Mouse (Mus musculus) MEL-GATA-1-ER (cell line): ENCODE results near the gene Harbi1.

Experiments used
- DNase-seq: peaks from one replicate; pipeline ENCODE4 v3.0.0-alpha.2; 2012; ENCODE audit warnings: low read depth; ENCODE audit errors: extremely low read depth

Gene Harbi1

DNA sequence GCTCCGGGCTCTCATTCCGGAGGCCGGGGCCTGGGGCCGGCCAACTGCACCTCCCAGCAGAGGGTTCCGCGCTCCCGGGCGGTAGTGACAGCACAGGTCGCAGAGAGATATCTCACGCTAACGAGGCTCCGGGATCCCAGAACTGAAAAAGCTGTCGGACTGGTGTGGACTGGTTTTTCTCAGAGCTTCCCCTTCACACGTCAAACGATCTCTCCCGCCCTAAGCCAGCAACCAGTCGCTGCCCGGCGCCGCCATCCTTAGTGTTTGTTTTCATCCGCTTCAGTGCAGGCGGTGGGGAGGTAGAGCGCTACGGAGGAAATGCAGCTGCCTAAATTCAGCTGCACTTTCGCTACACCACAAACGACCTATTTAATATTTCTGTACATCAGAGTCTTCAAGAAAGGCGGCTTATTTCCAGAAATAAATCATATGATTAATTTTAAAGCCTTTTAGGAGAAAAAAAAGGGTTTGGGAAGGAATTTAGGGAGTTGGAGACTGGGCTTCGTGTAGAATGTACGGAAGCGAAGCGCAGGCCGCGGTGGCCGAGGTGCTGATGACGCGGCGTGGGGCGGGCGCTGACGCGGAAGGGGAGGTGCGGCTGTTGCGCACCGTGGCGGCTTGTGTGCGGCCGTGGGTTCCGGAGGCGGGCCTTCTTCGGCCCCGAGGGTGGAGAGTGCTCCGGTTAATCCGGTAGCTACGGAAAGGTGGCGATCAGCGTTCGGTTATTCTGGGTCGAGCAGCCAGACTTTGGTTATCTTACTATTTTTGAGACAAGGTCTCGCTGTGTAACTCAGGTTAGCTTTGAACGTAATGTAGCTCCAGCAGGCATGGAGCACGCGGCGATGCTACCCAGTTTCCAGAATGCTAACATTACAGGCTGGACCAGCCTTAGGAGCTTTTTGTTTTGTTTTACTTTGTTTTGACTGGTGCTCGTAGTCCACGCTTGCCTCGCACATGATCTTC, at the start of gene Harbi1, which contains the start of gene Atg13:
Harbi1 (plus strand) TSS at position 581 of the 963 bp plus-strand sequence.
Atg13 (minus strand) TSS at position 305 of the 963 bp plus-strand sequence.
- DNase-seq, result peak; percentile 84

DNA sequence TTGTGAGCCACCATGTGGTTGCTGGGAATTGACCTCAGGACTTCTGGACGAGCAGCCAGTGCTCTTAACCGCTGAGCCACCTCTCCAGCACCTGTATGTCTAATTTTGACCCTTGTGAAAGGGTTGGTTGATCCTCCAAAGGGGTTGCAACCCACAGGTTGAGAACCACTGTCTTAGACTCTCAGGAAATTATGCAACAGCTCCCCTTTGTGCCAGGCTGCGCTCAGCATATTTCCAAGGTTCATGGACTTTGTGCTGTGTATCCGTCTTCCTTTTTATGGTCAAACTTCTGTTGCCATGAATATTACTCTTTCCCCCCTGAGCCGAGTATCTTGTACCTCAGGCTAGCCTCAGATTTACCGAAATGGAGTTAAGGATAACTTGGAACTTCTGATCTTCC, 49.7 kb upstream of the Harbi1 start:
- no peak for DNase-seq

DNA sequence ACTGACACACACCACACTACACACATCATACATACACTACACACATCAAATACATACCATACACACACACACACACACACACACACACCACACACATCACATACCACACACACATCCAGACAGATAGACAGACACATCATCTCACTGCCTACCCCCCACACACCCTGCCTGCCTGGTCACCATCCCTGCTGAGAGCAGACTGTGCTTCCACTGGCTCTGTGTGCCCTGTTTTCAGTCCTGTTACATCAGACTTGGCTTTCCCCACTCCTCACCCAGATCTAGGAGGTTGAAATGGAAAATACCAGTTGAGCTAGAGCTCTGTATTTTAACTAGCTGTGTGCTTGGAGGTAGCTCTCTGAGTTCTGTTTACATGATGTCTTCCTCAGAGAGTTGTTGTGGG, 45.9 kb upstream of the Harbi1 start:
- DNase-seq, result no peak

DNA sequence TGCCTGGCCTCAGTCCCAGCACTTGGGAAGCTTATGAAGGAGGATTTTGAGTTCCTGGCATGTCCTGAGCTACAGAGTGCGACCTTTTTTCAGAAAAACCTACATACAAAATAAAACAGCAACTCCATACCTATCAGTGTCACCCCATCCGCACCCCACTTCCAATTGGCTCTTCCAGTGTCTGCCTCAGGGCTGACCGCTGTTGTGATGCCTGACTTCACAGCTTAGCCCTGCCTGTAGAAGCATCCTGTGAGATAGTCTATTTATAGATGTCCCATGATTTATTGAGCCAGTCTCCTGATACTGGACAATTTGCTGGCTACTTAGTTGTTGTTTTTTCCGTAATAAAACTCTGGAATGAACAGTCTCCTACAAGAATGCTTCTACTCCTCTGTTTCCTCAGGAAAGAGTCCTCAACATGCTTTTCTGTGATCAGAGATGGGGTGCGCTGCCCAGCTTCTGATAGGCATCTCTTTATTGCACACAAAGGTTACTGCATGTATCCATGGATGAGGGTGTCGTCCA, 44.2 kb upstream of the Harbi1 start:
- DNase-seq, result no peak

DNA sequence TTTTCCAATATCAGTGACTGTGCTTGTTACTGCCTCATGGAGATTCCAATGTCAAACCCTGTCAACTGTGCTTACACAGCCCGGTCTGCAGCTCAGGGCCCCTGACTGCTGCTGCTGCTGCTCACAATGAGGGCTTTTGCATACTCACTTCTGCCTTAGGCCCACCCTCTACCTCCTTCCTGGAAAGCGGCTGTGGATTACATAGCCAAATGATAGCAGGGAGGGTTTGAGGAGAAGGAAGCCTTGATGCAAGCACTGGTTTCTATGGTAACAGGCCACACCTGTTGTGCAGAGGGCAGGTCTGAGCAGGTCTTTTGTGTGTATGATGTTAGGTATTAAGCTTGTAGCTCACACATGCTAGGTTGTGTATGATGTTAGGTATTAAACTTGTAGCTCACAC, 42.9 kb upstream of the Harbi1 start:
- DNase-seq, result no peak

DNA sequence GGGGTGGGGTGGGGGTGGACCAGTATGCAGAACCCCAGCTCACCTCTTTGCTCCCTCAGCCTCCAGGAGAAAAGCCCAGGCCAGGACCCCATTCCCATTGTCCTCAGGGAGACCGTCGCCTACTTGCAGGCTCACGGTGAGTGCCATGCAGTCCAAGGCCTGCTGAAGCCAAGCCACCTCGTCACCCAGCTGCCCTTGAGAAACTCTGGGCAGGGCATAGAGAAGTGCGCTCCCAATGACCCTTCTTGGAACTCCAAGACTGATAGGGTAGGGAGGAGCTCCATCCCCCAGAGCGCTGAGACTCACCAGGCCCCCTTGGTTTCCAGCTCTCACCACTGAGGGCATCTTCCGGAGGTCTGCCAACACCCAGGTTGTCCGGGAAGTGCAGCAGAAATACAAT, 41.3 kb upstream of the Harbi1 start:
- DNase-seq, result no peak

DNA sequence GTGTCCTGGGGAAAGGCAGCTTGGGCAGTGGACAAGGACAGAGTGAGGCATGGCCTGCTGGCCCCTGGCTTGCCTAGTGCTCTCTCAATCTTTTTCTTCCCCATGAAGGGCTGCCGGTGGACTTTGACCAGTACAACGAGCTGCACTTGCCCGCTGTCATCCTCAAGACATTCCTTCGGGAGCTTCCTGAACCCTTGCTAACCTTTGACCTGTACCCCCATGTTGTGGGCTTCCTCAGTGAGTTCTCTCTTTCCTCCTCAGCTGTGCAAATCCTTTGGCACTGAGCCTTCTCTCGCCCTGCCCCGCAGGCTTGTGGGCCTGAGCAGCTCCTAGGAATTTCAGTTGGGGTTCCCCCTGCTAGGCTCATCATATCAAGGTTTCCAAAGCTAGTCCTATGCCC, 40.6 kb upstream of the Harbi1 start:
- no peak for DNase-seq

DNA sequence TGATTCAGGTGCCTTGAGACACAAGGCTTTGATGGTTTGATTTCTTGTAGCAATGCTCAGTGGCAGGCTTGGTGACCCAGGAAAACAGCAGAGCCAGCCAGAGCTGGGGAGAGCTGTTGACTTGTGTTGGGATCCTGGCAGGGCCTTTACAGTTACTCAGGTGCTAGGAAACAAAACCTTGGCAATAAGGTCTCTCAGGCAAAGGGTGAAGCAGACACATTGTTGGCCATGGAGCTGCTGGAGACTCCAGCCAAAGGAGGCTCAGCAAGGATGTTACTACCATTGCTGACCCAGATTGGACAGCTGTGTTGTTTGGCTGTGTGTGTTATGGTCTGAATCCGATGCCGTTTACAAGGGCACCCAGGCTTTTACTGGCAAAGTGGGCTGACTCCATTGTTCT, 37.1 kb upstream of the Harbi1 start:
- no peak for DNase-seq

DNA sequence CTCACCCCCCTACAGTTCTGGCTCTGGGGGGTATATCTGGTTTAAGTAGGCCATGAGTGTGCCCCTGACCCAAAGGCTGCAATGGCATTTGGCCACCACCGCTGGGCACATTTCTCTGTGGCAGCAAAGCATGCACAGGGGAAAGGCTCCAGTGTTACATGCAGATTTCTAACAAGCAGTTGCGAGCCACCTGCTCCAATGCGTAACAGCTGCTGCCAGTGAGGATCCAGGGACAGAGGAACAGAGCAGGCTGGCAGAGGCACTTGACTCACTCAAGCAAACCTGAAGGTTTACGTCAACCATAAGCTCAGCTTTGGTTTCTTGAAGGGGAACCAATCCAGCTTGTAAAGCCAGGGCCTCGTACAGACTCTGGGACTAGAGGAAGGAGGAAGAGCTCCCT, 35.8 kb upstream of the Harbi1 start:
- no peak for DNase-seq

DNA sequence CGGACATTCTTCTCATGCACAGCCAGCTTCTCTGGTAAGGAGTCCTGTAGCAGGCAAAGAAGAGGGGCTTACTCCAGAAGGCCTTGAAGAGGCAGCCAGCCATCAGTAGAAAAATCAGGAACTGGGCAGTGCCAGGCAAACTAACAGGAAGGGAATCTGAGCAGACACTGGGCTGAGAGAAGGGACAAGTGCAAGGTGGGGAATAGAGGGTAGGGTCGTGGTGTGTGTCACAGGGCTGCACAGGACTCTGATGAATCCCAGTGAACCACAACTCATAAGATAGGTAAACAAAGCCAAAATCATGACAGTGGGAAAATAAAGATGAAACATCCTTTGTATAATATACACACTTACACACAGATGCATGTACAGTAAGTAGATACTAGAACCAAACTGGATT, 34.2 kb upstream of the Harbi1 start:
- DNase-seq, result no peak

GRCm38 (mm10) chr2:91676961-91677360, 33.7 kb upstream of the Harbi1 start:
- DNase-seq, result no peak

DNA sequence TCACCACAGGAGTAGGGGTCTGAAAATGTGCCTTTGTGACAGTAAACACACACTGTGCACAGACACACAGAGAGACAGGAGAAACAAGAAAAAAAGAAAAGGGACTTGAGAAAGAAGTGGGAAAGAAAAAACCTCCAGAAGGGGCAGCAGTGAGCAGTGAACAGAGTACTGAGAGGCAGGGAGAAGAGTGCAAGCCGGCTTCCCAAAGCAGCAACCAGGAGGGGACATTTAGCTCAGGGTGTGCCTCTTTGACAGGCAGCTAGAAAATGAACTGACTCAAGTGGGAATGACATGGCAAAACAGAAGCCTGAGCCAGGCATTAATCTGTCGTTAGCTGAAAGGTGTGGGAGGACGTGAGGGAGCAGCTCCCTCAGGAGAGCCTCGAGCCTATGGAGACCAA, 27.8 kb upstream of the Harbi1 start:
- peak; percentile 29 for DNase-seq

GRCm38 (mm10) chr2:91683919-91684318, 26.7 kb upstream of the Harbi1 start:
- DNase-seq, result no peak

DNA sequence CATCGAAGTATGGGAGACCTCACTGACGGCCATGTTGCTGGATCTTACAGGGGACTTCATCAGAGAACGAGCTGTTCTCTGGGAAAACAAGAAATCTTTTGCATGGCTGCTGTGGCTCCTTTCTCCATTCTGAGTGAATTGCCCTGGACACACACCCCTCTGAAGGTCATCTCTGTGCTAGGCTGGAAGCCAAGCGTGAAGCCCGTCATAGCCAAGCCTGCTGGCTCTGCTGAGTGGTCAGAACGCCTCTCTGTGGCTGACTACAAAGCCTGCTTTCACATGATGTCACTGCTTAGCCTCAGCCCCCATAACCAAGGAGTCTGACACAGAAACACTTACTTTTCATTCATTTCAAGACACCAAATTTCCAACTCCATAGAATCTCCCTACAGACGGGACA, 21.2 kb upstream of the Harbi1 start:
- DNase-seq, result no peak

DNA sequence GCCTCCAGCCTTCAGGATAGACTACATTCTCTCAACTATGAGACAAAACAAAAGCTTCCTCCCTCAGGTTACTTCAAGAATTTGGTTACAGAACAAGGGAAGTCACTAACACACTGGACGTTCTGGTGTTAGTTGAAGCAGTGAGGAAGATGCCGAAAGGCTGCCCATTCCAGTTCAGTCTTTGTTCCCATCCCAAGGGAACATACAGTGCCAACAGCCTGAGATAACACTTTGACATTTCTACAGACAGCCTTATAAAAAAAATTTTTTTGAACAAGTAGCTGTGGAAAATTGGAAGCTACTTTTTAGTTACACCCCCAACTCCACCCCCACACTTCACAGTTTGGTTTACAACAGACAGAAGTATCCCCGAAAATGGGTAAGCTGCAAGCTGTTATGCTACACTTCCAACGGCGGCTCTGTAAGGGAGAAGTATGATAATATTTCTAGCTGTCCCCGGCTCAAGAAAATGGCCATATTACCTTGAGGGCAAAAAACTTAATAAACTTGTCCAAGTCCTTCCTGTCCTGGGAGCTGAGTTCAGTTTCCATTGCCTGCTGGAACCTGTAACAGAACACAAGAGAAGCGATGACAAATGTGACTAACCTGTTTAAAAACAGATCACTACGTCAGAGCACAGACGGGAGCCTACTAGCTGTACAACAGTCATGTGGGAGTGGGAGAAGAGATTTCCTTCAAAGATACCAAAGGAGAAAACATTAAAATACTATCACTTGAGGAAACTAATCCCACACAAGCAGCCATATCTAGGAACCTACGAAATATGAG, 15.0 kb upstream of the Harbi1 start:
- DNase-seq, result no peak

- DNase-seq, result no peak
Measured at GRCm38 (mm10) chr2:91696225-91696590, 14.4 kb upstream of the Harbi1 start.

DNA sequence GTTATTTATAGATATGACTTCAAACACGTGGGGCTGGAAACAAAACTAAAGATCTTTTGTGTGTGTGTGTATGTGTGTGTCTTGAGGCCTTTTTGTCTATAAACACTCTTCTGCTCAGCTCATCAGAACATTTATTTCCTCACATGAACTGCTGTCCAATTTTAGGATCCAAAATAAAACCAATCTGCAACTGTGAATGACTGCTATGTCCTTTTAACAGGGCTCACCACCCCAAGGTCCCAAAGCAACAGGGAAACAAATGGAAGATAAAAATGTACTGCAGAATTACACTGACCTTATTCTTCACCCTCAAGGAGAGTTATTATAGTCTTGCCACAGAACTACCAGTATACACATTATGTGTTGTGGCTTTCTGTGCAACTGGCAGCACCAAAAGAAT, 11.4 kb upstream of the Harbi1 start:
- DNase-seq, result no peak

GRCm38 (mm10) chr2:91701366-91701765, 9.3 kb upstream of the Harbi1 start:
- DNase-seq, result no peak

GRCm38 (mm10) chr2:91705736-91706135, 4.9 kb upstream of the Harbi1 start:
- no peak for DNase-seq

GRCm38 (mm10) chr2:91706456-91706855, 4.2 kb upstream of the Harbi1 start:
- DNase-seq, result no peak

DNA sequence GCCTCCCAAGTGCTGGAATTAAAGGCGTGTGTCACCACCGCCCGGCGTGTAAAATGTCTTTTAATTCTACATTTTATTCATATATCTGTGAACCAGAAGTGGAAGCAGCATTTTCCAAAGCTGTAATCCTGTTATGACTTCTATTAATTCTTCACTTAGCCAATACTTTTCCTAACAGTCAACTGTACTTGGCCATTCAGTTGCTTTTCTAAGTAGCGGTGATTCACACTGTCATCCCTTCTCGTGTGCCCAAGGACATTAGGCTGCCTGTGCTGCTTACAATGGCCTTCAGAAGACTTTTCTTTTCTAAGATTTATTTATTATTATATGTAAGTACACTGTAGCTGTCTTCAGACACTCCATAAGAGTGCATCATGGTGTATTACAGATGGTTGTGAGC, 2.3 kb upstream of the Harbi1 start:
- DNase-seq, result no peak

- DNase-seq, result no peak
Measured at GRCm38 (mm10) chr2:91711256-91711925, 739 bp downstream of the Harbi1 start.
